Mouse (Mus musculus) kidney, adult 2 months (tissue): ENCODE measurements around the gene Tmem255b. TPM values are rescaled to one million over a fixed set of nuclear protein-coding genes. Genes with fewer than 3 reads are reported as not detected.

Source experiments
- DNase-seq: peaks from one replicate; pipeline ENCODE4 v3.0.0; 2021
- H3K27ac ChIP-seq: fragments of 200-500 bp; 2 replicates; pipeline ENCODE4 v1.5.1; 2012; ENCODE audit warnings: low read depth, low read length, control low read depth, inconsistent platforms; ENCODE audit not compliant: insufficient read depth
- H3K27me3 ChIP-seq: fragments of 200-500 bp; replicated peaks from 2 replicates; pipeline ENCODE4 v1.6.1; 2012; ENCODE audit warnings: mild to moderate bottlenecking, moderate library complexity, low read length, inconsistent platforms; ENCODE audit not compliant: control insufficient read depth, insufficient read depth
- H3K36me3 ChIP-seq: fragments of 200-500 bp; 2 replicates; pipeline ENCODE4 v1.6.1; 2012; ENCODE audit warnings: mild to moderate bottlenecking, moderate library complexity, low read length, inconsistent platforms; ENCODE audit not compliant: control insufficient read depth, insufficient read depth
- H3K4me1 ChIP-seq: fragments of 200-500 bp; 2 replicates; pipeline ENCODE4 v1.6.1; 2011; ENCODE audit warnings: low read length; ENCODE audit not compliant: control insufficient read depth, insufficient read depth
- H3K4me3 ChIP-seq: fragments of 200-500 bp; 2 replicates; pipeline ENCODE4 v1.5.1; 2011; ENCODE audit warnings: mild to moderate bottlenecking, low read depth, low read length, control low read depth; ENCODE audit not compliant: insufficient read depth
- CTCF ChIP-seq: fragments of 200-500 bp; conservative IDR thresholded peaks from 2 replicates; pipeline ENCODE4 v1.5.1; 2011; ENCODE audit warnings: low read depth, mild to moderate bottlenecking, control low read depth, low read length, moderate library complexity, mixed read lengths; ENCODE audit not compliant: insufficient read depth, insufficient read length
- POLR2A ChIP-seq: fragments of 200-500 bp; IDR thresholded peaks from one replicate; pipeline ENCODE4 v1.6.1; 2011; ENCODE audit warnings: low read depth, low read length, control low read depth
- WGBS: fragments of 180-500 bp; shearing (Covaris S2); methylation state at CpG from one replicate; pipeline ENCODE4 v1.1.7; 2018; 5-methylcytosine and 5-hydroxymethylcytosine counted together
- polyA plus RNA-seq: library from polyadenylated mRNA; depleted of rRNA; stranded (reverse); fragments of >200 nt; gene quantifications from 2 replicates; pipeline ENCODE4 v1.2.3, GENCODE M21; 2012

Tmem255b gene
- polyA plus RNA-seq, 1 experiment, result 1.3 TPM

DNA sequence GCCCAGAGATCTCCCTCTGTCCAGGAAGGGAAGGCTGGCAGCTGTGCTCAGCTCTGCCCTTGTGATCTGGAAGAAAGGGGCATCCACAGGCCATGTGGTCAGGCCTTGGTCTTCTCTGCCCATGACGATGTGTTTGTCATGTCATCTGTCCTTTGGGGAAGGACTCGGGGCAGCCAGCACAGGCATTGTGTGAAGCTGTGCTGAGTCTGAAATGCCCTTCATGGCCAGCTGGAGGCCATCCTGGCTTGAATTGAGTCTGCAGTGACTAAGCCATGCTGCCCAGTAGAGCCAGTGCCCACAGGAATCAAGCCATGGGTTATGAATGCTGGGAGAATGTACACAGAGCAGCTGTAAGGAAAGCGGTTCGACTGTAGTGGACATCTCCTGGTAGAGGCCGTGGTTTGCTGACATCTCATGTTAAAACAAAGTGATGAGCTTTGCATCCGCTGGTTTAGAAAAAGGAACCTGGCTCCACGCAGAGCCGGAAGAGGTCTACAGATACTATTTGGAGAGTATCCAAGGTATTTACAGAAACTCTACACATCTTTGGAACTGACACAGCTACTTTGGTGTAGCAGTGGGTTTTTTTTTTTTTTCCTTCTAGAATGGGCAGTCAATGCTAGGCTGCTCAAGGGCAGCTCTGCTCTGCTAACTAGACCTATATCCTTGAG lies 69.1 kb downstream of the Tmem255b start:
- Histone ChIP-seq H3K27ac (peak overlapping the region; percentile 97), H3K4me1 (peaks cover 36% of the 10 kb centered on the region), H3K36me3 (no peaks in the 10 kb centered on the region), H3K4me3 (no peak overlapping the region), H3K27me3 (no peaks in the 10 kb centered on the region)
- peak; percentile 31 for DNase-seq
- TF ChIP-seq POLR2A (no peak), CTCF (no peak)
- WGBS, result 50% methylated on average over 8 of the region's 8 CpGs

DNA sequence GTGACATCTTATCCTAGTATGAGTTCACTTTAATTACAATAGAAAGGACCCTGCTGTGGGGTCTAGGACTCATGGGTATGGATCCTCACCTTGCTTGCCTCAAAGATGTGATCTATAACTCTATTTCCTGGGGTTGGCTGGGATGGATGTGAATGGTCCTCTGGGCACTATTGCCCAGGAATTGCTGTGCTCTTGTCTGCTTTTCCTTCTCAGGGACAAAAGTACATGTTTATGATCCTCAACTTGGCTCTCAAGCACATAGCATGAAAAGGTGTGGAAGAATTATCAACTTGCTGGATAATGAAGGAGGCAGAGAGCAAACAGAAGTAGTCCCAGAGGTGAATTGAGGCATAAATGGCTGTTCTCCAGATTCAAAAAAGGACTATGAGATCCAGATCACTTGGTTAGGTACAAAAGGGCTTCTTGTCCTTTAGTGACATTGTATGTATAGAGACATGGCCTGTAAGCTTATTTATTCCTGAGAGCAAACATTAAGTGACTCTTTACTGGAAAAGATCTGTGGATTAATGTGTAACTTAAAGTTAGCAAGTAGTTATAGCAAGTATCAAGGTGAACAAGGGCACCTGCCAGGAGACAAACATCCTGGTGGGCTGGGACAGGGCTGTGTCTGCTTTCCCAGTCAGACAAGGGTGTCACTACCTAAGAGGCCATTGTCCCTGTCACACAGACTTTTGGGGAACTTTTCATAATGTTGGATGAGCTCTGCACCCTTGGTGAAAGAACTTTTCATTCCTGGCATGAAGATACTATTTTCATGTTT lies 70.1 kb downstream of the Tmem255b start:
- Histone ChIP-seq H3K4me1 (peaks cover 36% of the 10 kb centered on the region), H3K27me3 (no peaks in the 10 kb centered on the region), H3K27ac (peak overlapping the region; percentile 97), H3K36me3 (no peaks in the 10 kb centered on the region), H3K4me3 (no peak overlapping the region)
- peak; percentile 78 for DNase-seq
- TF ChIP-seq CTCF, result no peak
- no peak for TF ChIP-seq POLR2A

DNA sequence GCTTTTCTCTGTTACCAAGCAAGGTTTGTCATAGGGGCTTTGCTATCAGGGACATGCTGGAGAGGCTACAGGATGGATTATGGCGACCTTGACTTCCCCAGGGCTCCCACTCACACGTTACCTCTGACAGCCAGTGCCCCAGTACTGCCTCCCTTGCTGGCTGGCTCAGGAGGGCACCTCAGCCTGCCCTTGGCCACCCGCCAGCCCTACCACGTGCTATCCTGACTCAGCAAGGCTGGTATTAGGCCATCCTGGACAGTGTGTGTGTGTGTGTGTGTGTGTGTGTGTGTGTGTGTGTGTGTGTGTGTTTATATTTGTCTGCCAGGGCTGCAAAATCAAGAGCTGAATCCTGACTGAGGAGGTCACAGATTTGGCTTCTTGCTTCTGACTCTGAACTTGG lies 71.9 kb downstream of the Tmem255b start:
- 14% methylated on average over 4 of the region's 4 CpGs for WGBS

DNA sequence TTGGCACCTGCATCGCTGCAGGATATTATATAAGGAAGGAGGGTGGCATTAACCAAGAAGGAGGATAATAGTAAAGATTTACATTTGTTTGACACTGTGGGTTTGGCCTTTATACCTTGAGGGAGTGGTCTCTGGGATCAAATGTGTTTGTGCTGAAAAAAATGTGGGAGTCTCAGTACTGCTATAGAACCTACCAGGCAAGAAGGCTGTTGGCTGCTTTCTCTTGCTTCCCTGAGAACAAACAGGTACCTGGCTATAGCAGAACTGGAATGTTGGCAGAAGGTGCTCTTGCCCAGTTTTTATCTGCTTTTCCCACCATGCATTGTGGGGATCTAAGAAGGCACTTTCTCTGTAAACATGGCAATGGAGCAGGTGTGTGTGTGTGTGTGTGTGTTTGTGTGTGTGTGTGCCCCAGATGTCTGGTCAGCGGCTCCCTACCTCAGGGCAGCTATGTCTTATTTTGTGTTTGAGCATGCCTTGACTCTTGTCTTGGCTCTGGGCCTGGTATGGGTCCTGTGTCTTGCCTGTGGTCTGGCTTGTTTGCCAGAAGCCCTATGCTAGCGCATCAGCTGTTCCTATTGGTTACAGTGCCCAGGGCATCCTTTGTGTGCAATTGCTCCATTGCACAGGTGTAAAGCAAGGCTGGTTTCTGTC lies 72.4 kb downstream of the Tmem255b start:
- Histone ChIP-seq H3K27ac (peak overlapping the region; percentile 93), H3K27me3 (no peaks in the 10 kb centered on the region), H3K36me3 (no peaks in the 10 kb centered on the region), H3K4me3 (no peak overlapping the region), H3K4me1 (peaks cover 36% of the 10 kb centered on the region)
- TF ChIP-seq POLR2A, result no peak
- TF ChIP-seq CTCF, result no peak
- DNase-seq, result no peak
- 46% methylated on average over 3 of the region's 3 CpGs for WGBS

More for the DNA sequence above, 71.9 kb downstream of the Tmem255b start:
- peak; percentile 97 for DNase-seq
- no peak overlapping the region for H3K4me3 ChIP-seq
- no peaks in the 10 kb centered on the region for H3K27me3 ChIP-seq
- peak overlapping the region; percentile 93 for H3K27ac ChIP-seq
- no peaks in the 10 kb centered on the region for H3K36me3 ChIP-seq
- H3K4me1 ChIP-seq, result peaks cover 36% of the 10 kb centered on the region
- no peak for TF ChIP-seq CTCF
- no peak for TF ChIP-seq POLR2A

DNA sequence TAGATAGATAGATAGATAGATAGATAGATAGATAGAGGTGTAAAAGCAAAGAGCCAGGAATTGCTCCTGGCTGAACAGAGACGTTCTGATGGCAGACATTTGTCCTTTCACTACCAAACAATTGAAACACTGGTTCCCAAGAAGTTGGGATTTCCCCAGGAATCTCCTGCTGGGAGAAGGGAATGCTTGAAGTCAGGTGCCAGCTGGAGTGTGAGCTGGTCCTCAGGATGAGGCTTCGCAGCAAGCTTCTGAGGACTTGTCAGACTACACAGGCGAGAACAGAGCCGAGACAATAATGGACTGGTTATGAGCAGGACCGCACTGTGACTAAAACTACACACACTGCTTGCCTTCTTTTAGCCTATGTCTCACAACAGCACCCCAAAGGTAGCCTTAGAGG lies 77.0 kb downstream of the Tmem255b start:
- 90% methylated on average over 5 of the region's 5 CpGs for WGBS

DNA sequence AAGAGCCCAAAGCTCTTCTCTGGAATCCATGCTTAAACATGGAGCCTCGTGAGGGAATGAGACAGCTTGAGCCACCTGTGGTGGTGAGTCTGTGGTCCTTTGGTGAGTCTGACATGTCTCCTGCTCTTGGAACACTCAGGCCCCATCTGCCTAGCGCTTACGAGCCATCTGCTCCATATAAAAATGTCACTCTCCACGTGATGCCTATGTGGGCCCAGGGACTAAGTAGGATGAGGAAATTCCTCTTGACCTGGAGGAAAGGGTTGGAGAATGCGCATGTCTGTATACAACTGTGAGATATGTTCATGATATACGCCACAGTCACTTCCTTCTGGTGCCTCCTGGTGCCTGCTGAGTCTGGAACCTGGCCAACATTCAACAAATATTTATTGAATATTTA lies 77.7 kb downstream of the Tmem255b start:
- Histone ChIP-seq H3K4me3 (no peak overlapping the region), H3K27ac (no peak overlapping the region), H3K36me3 (no peaks in the 10 kb centered on the region), H3K27me3 (no peaks in the 10 kb centered on the region), H3K4me1 (peaks cover 14% of the 10 kb centered on the region; the same call in 1 of the 2 replicates)
- TF ChIP-seq CTCF (no peak), POLR2A (no peak)
- DNase-seq, result no peak
- 79% methylated on average over 6 of the region's 6 CpGs for WGBS

More for the DNA sequence above, 77.0 kb downstream of the Tmem255b start:
- no peak for DNase-seq
- H3K4me1 ChIP-seq, result peaks cover 14% of the 10 kb centered on the region; the same call in 1 of the 2 replicates
- H3K27me3 ChIP-seq, result no peaks in the 10 kb centered on the region
- no peak for TF ChIP-seq POLR2A
- TF ChIP-seq CTCF, result no peak
- no peaks in the 10 kb centered on the region for H3K36me3 ChIP-seq
- H3K4me3 ChIP-seq, result no peak overlapping the region
- H3K27ac ChIP-seq, result no peak overlapping the region

DNA sequence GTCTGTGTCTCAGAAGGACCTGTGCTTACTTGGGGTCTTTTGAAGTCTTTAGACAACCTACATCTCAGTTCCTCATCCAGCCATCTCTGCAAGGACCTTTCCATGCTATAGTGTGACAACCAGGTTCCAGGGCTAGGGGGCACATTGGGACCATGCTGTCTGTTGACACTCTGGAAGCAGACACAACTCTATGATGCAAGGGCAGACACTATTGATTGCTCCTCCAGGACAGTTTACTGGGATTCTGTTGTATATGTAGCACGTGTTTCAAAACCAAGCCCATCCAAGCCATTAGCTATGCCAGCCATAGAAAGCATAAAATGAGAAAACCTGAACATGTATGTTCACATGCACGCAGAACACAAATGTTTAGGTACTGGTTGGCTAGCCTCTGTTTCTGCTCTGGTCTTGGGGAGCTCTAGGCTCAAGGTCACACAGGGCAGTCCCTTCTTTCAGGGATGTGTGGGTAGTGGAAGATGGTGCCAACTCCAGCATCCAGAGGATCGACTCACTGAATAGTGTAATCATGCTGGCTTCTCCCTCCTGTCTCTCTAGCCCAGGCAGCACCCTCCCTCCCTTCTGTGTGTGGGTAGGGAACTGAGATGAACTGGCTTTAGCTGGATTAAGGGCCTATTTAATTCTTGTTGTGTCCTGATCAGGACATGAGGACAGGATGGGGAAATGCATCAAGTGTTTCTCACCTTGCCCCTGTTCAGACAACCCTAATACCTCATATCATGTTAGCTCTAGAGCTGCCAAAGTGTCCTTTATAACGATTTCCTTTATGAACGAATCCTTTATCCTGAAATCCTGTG lies 78.8 kb downstream of the Tmem255b start:
- DNase-seq, result no peak
- TF ChIP-seq CTCF (no peak), POLR2A (no peak)
- peaks cover 11% of the 10 kb centered on the region; the same call in 1 of the 2 replicates for H3K4me1 ChIP-seq
- WGBS, result 88% methylated on average over 5 of the region's 5 CpGs
- no peak overlapping the region for H3K4me3 ChIP-seq
- no peak overlapping the region for H3K27ac ChIP-seq
- no peaks in the 10 kb centered on the region for H3K36me3 ChIP-seq
- H3K27me3 ChIP-seq, result no peaks in the 10 kb centered on the region
